Mouse (Mus musculus): ENCODE measurements at regions not wholly inside any gene's neighbourhood (a gene's known extent, or its start where the extent isn't known, plus 50 kb on each side); places are given as distances from the start of the nearest gene placed in this dataset.
A peak's percentile ranks its signal among the peaks of the same experiment; 100 is the strongest.

GRCm38 (mm10) chr9:30770436-30771173, 151.6 kb downstream of the Adamts15 start:
- DNase-seq, result no peak

- DNase-seq, result no peak
Measured at GRCm38 (mm10) chr9:30769435-30769729, 152.9 kb downstream of the Adamts15 start.

DNA sequence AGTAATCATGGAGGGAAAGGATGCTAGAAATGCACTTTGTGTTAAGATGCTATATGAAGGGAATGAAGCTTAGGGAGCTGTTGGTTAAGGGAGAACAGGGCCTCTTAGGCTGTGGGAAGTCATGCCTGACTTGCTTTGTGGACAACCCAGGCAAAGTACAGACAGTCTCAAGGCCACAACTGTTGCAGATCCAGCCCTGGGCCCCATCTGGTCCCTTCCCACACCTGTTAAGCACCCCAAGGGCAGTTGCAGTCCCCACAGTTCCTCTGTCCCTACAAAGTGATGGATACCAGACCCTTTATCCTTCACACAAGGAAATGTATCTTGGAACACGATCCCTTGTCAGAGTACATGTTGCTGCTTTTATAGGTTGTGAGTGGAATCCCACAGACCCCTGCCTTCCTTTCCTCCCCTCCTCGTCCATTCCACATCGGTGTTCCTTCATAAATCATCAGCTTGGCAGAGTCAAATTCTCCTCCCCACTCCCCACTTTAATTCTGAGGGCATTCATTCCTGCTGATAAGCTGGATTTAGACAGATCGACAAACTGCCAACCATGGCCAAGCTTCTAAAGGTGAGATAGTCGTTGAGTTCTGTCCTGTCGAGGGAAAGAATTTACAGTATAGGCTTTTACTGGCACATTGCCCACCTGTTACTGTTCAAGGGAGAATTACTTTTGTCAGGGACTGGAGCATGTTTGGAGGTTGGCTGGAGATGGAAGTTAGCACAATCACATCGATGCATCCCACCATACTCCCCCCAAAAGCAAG, 153.4 kb downstream of the Adamts15 start:
- no peak for DNase-seq

DNA sequence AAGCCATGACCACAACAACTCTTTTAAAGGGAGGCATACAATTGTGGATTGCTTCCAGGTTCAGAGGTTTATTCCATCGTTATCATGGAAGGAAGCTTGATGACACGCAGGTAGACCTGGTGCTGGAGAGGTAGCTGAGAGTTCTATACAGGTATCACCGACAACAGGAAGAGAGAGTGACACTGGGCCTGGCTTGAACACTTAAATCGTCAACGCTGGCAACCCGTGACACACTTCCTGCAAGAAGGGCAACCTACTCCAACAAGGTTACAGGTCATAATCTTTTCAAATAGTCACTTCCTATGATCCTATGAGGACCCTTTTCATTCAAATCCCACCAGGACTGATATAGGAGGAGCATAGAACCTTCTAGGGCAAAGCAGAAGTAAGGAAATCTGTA, 155.6 kb downstream of the Adamts15 start:
- DNase-seq, result no peak

DNA sequence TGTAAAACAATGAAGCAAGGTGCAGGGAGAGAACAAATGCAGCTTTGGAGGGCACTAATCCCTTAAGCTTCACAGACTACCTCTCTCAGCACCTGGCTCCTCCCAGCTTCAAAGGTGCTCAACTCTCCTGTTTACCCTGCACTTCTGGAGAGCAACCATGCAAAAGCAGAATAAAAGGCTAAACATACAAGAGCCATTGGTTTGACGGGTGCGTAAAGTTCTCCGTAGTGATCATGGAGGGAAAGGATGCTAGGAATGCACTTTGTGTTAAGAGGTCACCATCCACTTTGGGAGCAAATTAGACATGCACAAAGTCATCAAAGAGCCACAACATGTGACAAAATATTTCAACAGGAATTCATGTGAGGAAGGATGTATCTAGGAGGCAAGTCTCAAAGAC, 156.1 kb downstream of the Adamts15 start:
- DNase-seq, result no peak

DNA sequence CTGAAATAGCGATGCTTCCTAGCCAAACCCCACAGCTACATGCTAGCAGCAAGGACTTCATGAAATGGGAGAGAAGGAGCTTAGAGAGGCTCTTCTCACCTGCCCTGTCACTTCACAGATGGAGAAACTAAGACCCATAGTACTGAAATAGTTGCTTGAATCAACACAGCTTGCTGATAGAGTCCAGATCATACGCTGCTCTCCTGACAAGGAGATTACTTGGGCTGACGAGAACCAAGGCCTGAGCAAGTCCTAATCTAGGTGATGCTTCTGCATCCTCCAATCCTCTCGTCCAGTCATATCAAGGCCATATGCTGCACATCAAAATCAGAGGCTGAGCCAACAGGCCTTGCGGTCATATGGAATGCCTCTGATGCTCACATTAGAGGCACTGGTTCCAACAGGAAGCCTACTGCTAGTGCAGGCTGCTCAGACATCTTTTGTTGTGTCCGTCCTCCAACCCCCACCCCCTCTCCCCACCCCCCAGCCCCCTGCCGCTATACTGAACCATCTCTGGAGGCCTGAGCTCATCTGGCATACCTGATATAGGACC, 157.2 kb downstream of the Adamts15 start:
- DNase-seq, result no peak

GRCm38 (mm10) chr9:30762913-30763312, 159.3 kb downstream of the Adamts15 start:
- DNase-seq, result no peak

DNA sequence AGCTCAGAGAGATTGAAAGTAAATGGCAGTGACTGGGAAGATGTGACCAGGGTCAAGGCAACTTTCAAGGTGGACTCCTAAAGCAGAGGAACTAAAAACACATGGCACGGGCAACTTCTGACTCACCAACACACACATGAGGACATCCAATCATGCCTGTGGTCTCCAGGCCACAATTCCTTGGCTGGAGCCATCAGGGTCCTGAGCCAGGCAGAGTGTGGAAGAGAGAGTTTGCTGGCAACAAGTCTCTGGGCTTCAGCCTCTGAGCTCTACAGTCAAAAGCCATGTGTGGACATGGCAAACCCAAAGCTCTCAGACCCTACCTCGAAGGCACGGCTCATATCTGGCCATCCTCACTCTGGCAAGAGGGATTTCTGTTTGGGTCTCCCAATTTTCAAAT, 164.1 kb downstream of the Adamts15 start:
- no peak for DNase-seq

DNA sequence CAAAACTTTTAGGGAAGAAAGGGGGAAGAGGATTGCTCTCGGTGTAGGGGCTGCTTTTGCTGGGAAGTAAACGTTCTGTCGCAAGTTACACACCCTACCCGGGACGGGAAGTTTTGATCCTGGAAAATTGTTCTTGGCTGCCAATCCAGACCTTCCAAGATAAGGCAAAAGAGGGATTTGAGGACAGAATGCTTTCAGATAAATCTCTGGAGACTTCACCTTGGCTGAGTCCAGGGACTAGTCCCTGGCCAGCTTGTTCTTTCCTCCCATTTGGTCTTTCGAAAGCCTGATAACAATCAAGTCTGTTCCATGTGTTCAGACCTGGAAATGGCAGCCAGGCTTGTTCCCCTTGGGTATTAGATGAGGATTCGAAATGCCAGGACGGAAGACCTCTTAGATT, 164.8 kb downstream of the Adamts15 start:
- DNase-seq, result no peak

GRCm38 (mm10) chr9:30756796-30757195, 165.5 kb downstream of the Adamts15 start:
- no peak for DNase-seq

DNA sequence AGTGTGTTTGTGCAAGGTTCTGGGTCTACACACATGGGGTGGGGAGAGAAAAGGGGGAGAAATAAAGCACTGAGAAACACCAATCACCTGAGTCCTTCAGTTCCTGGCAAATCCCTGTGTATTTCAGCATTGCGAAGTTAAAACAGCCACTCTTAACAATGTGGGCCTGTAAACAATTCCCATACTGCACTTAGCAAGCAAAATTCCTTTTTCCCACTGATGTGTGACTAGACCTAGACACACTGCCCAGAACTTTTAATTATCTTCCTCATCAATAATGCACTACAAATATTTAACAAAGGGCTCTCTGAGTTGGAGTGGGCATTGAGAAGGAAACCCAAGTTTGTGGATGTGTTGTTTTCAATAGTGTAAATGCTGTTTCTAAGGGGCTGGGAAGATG, 166.7 kb downstream of the Adamts15 start:
- no peak for DNase-seq

GRCm38 (mm10) chr9:30754826-30755225, 167.4 kb downstream of the Adamts15 start:
- DNase-seq, result no peak

DNA sequence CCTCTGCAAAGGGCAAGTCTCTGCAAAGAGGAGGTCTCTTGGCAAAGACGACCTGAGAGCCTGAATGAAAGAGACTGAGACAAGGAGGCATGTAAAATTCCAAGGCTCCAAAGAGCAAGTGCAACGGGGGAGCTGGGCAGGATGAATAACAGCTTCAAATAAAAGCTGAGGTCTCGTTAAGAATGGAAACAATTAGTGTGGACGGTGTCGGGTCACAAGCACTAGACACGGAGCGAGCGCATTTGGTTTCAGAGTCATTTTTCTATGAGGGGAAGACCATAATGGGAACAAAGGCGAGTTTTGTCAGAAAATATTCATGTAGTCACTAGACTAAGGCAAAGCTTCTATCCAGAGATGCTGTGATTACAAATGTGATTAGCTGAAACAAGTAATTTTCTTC, 178.8 kb downstream of the Adamts15 start:
- no peak for DNase-seq

DNA sequence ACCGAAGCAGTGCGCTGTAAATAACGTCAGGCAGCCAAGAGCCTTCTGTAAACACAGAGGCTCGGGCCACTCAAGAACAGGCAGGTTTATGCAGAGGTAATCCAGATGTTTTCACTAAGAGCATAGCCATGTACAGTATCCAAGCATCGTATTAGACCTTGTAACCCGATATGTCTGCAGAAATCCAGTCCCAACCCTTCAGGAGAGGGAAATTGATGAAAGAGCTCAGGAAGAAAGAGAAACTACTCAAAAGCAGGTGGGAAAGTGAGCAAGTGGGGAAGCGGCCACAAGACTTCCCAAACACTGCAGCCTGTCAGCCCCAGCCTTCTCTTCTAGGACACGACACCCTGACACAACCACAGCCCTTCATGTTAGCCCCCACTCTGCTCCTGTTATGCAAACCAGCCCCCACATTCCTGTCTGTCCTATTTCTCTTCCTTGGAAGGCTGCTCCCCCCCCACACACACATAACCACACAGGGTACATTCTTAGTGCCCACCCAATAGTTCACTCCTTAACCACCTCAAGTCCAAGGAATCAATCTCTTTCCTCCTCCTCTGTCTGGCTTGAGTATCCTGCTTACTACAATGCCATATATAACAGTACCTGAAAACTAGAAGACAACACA, 179.7 kb downstream of the Adamts15 start:
- DNase-seq, result no peak

- DNase-seq, result no peak
Measured at GRCm38 (mm10) chr9:30731687-30732086, 190.6 kb downstream of the Adamts15 start.

GRCm38 (mm10) chr9:30723364-30724070, 198.7 kb downstream of the Adamts15 start:
- DNase-seq, result no peak

- no peak for DNase-seq
Measured at GRCm38 (mm10) chr9:30721861-30722260, 200.4 kb downstream of the Adamts15 start.

- DNase-seq, result peak; percentile 39
Measured at GRCm38 (mm10) chr9:30716421-30717170, 205.7 kb downstream of the Adamts15 start.

- DNase-seq, result no peak
Measured at GRCm38 (mm10) chr9:30710131-30710530, 212.1 kb downstream of the Adamts15 start.

- peak; percentile 50 for DNase-seq
Measured at GRCm38 (mm10) chr9:30699848-30700247, 222.4 kb downstream of the Adamts15 start.

- DNase-seq, result no peak
Measured at GRCm38 (mm10) chr9:30697533-30697932, 224.7 kb downstream of the Adamts15 start.

DNA sequence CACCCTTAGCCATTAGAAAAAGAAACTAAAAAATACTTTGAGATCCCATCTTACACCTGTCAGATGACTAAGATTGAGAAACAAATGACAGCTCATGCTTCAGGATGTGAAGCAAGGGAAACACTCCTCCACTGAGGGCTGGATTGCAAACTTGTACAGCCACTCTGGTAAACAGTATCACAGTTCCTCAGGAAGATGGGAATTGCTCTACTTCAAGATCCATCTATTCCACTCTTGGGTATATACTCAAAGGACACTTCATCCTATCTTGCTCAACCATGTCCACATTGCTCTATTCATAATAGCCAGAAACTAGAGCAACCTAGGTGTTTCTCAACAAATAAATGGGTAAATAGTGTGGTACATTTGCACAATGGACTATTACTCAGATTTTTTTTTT, 241.2 kb downstream of the Snx19 start:
- no peak for DNase-seq
